Mouse (Mus musculus): ENCODE measurements around the gene Cpn2.

DNA sequence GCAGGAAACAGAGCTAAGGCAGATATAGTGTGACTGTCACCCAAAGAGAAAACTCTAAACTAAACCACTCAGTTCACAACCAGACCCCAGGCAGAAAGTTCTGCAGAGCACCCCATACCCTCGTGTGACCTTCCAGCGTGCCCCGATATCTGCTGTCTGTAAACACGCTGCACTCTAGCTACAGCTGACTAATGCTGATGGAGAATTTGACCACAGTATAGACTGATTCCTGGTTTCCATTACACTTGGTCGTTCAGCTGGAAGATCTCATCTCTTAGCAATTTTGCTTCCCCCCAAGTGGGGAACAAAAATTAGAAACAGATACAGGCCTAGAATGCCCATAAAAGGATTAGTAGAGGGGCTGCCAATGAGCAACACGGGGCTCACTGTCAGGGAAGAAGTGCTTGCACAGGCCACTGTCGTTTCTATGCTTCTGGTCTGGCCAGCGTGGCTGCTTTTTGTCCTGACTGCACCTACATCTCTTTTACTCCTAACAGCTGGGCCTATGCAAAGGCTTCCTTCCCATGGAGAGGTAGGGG, 4.0 kb upstream of the Cpn2 start:
- TF ChIP-seq CTCF (IDR thresholded peaks at IDR 0.05; ENCODE audit: low read depth) (no peak), EP300 (IDR thresholded peaks at IDR 0.05; ENCODE audit: low read depth) (no peak)
